Mouse (Mus musculus) limb, embryonic 13.5 days (tissue): ENCODE data around the gene 2010300C02Rik. TPM values are rescaled to one million over a fixed set of nuclear protein-coding genes. Genes with fewer than 3 reads are reported as not detected.
"Not testable (repeated sequence)": the region's sequence is repeated elsewhere in the genome, so short reads cannot be mapped to it uniquely, and the experiment has no call there.

Experiments used
- ATAC-seq: fragments of 200-750 bp; cut with Nextera tagmentation; 2 replicates; pipeline ENCODE4 v1.8.0; 2017; ENCODE audit warnings: low read depth, moderate number of reproducible peaks, moderate TSS enrichment; ENCODE audit not compliant: low FRiP score
- H3K27ac ChIP-seq: fragments of 300-500 bp; sonication (generic); 2 replicates; pipeline ENCODE4 v1.5.1; 2015; ENCODE audit warnings: inconsistent platforms, mild to moderate bottlenecking, moderate library complexity
- H3K27me3 ChIP-seq: fragments of 300-500 bp; sonication (generic); 2 replicates; pipeline ENCODE4 v1.6.1; 2015; ENCODE audit warnings: mild to moderate bottlenecking, inconsistent platforms
- H3K36me3 ChIP-seq: fragments of 300-500 bp; sonication (generic); 2 replicates; pipeline ENCODE4 v1.6.1; 2015; ENCODE audit warnings: inconsistent platforms, mild to moderate bottlenecking, moderate library complexity
- H3K4me1 ChIP-seq: fragments of 300-500 bp; sonication (generic); 2 replicates; pipeline ENCODE4 v1.6.1; 2015; ENCODE audit warnings: inconsistent platforms
- H3K4me2 ChIP-seq: fragments of 300-500 bp; sonication (generic); replicated peaks from 2 replicates; pipeline ENCODE4 v1.6.1; 2015; ENCODE audit warnings: inconsistent platforms, mild to moderate bottlenecking, moderate library complexity
- H3K4me3 ChIP-seq: fragments of 300-500 bp; sonication (generic); 2 replicates; pipeline ENCODE4 v1.5.1; 2015; ENCODE audit warnings: moderate library complexity, mild to moderate bottlenecking, inconsistent platforms
- H3K9ac ChIP-seq: fragments of 300-500 bp; sonication (generic); 2 replicates; pipeline ENCODE4 v1.6.1; 2015; ENCODE audit warnings: mild to moderate bottlenecking, inconsistent platforms
- H3K9me3 ChIP-seq: fragments of 300-500 bp; sonication (generic); 2 replicates; pipeline ENCODE4 v1.6.1; 2016; ENCODE audit warnings: inconsistent platforms
- WGBS: fragments of 180-500 bp; shearing (Covaris S2); methylation state at CpG from one replicate; pipeline ENCODE4 v1.1.7; 2015; 5-methylcytosine and 5-hydroxymethylcytosine counted together
- polyA plus RNA-seq: library from polyadenylated mRNA; unstranded; fragments of >200 nt; fragmentation: Nextera tagmentation; extraction: Ambion mirVana; gene quantifications from 2 replicates; pipeline ENCODE4 v1.2.1, GENCODE M21; 2015

2010300C02Rik gene
- polyA plus RNA-seq, 1 experiment from 2014 or later, result 2.7 TPM

DNA sequence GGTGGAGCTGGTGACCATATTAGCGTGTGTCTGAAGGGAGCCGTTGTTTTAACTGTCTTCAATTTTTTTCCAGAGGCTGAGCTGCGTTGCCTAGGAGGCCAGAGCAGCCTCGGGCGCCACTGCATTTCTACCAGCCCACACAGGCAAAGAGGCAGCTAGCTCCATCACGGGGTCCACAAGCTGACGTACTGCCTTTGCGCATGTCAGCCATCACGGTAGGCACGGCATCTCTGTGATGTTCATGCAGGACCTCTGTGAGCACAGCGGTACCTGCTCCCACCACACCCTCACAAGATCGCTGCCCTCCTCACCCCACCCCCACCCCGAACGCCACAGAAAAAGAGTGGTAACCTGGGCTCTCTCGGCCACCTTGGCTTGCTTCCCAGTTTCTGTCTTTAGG, 105.8 kb downstream of the 2010300C02Rik start:
- no peak overlapping the region for H3K4me3 ChIP-seq
- H3K36me3 ChIP-seq, result no peaks in the 10 kb centered on the region
- no peaks in the 10 kb centered on the region for H3K9me3 ChIP-seq
- 72% methylated on average over 15 of the region's 15 CpGs for WGBS
- H3K27ac ChIP-seq, result no peak overlapping the region
- H3K4me1 ChIP-seq, result peaks cover 60% of the 10 kb centered on the region
- H3K27me3 ChIP-seq, result no peaks in the 10 kb centered on the region
- ATAC-seq, result no peak
- no peak overlapping the region for H3K4me2 ChIP-seq
- H3K9ac ChIP-seq, result no peak overlapping the region

- no peaks in the 10 kb centered on the region for H3K36me3 ChIP-seq
- no peak overlapping the region for H3K9ac ChIP-seq
- no peaks in the 10 kb centered on the region for H3K27me3 ChIP-seq
- H3K27ac ChIP-seq, result no peak overlapping the region
- H3K4me2 ChIP-seq, result no peak overlapping the region
- H3K4me1 ChIP-seq, result peaks cover 49% of the 10 kb centered on the region
- H3K4me3 ChIP-seq, result no peak overlapping the region
- ATAC-seq, result no peak; the same call in 1 of the 2 replicates
- H3K9me3 ChIP-seq, result no peaks in the 10 kb centered on the region
- WGBS, result 50% methylated on average over 6 of the region's 6 CpGs
Observed at GRCm38 (mm10) chr1:37611032-37611431, 108.9 kb downstream of the 2010300C02Rik start.

GRCm38 (mm10) chr1:37610242-37610641, 109.6 kb downstream of the 2010300C02Rik start:
- no peak overlapping the region for H3K9ac ChIP-seq
- H3K27me3 ChIP-seq, result no peaks in the 10 kb centered on the region
- WGBS, result 71% methylated on average over 4 of the region's 4 CpGs
- no peak overlapping the region; the same call in 1 of the 2 replicates for H3K27ac ChIP-seq
- no peaks in the 10 kb centered on the region for H3K9me3 ChIP-seq
- no peak overlapping the region for H3K4me3 ChIP-seq
- no peak overlapping the region for H3K4me2 ChIP-seq
- H3K36me3 ChIP-seq, result no peaks in the 10 kb centered on the region
- no peak for ATAC-seq
- H3K4me1 ChIP-seq, result peaks cover 41% of the 10 kb centered on the region

GRCm38 (mm10) chr1:37605694-37606093, 114.2 kb downstream of the 2010300C02Rik start:
- H3K36me3 ChIP-seq, ATAC-seq: not testable (repeated sequence)
- 86% methylated on average over 4 of the region's 5 CpGs for WGBS

DNA sequence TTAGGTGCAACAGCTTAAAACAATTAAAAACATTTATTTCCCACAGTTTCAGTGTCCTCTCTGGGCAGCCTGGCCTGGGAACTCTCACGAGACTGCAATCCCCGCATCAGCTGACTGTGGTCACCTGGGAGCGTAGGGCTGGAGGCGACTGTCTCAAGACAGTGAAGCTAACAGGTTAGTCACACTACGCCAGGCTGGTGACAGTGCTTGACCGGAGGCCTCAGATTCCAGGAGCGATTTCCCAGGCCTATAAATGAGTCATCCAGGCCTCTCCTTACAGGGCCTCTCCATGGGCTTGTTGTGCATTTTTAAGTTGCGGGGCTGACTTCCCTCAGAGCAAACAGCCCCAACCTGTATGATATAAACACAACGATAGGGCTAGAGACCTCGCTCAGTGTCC, 116.7 kb downstream of the 2010300C02Rik start:
- WGBS, result 85% methylated on average over 10 of the region's 10 CpGs
- H3K9ac ChIP-seq, result no peak overlapping the region
- H3K9me3 ChIP-seq, result no peaks in the 10 kb centered on the region
- H3K4me3 ChIP-seq, result no peak overlapping the region
- no peaks in the 10 kb centered on the region for H3K36me3 ChIP-seq
- H3K4me1 ChIP-seq, result peaks cover 3% of the 10 kb centered on the region; the same call in 1 of the 2 replicates
- ATAC-seq, result no peak
- no peak overlapping the region for H3K4me2 ChIP-seq
- no peaks in the 10 kb centered on the region for H3K27me3 ChIP-seq
- H3K27ac ChIP-seq, result no peak overlapping the region

More at GRCm38 (mm10) chr1:37605694-37606093, 114.2 kb downstream of the 2010300C02Rik start:
- not testable (repeated sequence) for H3K9me3 ChIP-seq, H3K27ac ChIP-seq, H3K4me1 ChIP-seq, H3K27me3 ChIP-seq, H3K4me3 ChIP-seq, H3K4me2 ChIP-seq, H3K9ac ChIP-seq

DNA sequence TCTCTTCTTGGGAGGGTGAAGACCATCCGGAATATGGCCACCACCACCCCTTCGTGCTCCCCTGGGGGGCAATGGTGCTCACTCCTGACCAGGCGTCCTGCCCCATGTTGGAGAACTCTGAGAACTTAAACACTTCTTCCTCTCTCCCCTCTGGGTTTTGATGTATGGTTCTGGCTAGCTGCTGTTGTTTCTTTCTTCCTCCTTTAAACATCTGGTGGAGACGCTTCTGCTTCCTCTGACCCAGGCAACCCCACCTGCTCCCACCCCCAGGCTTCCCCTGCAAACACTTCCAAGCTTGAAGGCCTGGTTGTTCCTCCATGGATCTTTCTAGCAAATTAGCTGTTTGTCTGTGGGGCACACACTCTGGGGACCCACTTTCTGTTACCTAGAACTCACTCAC, 117.6 kb downstream of the 2010300C02Rik start:
- no peak for ATAC-seq
- H3K9ac ChIP-seq, result no peak overlapping the region
- no peaks in the 10 kb centered on the region for H3K36me3 ChIP-seq
- H3K27me3 ChIP-seq, result no peaks in the 10 kb centered on the region
- WGBS, result 93% methylated on average over 4 of the region's 4 CpGs
- no peak overlapping the region for H3K4me2 ChIP-seq
- H3K9me3 ChIP-seq, result no peaks in the 10 kb centered on the region
- H3K4me3 ChIP-seq, result no peak overlapping the region
- no peak overlapping the region for H3K27ac ChIP-seq
- H3K4me1 ChIP-seq, result peaks cover 3% of the 10 kb centered on the region; the same call in 1 of the 2 replicates

DNA sequence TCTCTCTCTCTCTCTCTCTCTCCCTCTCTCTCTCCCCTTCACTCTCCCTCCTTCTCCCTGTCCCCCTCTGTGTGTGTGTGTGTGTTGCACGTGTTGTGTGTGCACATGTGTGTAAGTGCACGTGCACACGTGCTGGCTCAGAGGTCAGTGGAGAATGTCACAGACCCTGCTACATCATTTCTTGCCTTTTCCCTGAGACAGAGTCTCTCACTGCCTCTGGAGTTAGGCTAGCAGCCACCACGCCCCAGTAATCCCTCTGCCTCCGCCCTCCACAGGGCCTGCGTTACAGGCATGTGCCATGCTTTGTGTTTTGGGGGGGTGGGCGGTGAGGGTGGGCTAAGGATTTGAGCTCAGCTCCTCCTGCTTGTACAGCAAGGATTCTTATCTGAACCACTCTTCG, 118.4 kb downstream of the 2010300C02Rik start:
- Histone ChIP-seq H3K9ac (no peak overlapping the region), H3K9me3 (no peaks in the 10 kb centered on the region)
- no peak for ATAC-seq

GRCm38 (mm10) chr1:37600640-37601175, 119.2 kb downstream of the 2010300C02Rik start:
- Histone ChIP-seq H3K36me3 (no peaks in the 10 kb centered on the region), H3K9ac (no peak overlapping the region), H3K27me3 (no peaks in the 10 kb centered on the region), H3K27ac (no peak overlapping the region), H3K4me3 (no peak overlapping the region), H3K9me3 (no peaks in the 10 kb centered on the region), H3K4me1 (peaks cover 3% of the 10 kb centered on the region; the same call in 1 of the 2 replicates), H3K4me2 (no peak overlapping the region)
- ATAC-seq, result no peak
- 81% methylated on average over 9 of the region's 9 CpGs for WGBS

More for the DNA sequence above, 118.4 kb downstream of the 2010300C02Rik start:
- Histone ChIP-seq H3K4me1 (peaks cover 3% of the 10 kb centered on the region; the same call in 1 of the 2 replicates), H3K36me3 (no peaks in the 10 kb centered on the region), H3K4me2 (no peak overlapping the region), H3K27me3 (no peaks in the 10 kb centered on the region), H3K27ac (no peak overlapping the region), H3K4me3 (no peak overlapping the region)
- WGBS, result 84% methylated on average over 8 of the region's 8 CpGs

DNA sequence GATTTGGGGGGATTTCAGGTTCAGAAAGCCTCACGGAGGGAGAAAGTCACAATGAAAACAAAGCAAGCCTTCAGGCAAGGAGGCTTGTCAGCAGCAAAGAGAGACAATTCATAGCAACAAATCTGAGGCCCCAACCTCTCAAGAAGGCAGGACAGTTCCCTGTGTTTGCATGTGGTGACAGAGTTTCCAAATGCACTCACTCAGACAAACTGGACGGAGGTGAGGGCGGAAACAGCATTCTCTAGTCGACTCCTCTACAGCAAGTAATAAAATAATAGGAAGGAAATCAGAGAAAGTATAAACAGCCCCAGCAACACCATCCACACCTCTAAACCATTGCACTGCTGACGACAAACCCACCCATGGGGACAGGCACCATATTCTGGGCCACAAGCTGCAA, 120.9 kb downstream of the 2010300C02Rik start:
- H3K27ac ChIP-seq, result no peak overlapping the region
- H3K4me3 ChIP-seq, result no peak overlapping the region
- WGBS, result 65% methylated on average over 5 of the region's 5 CpGs
- H3K27me3 ChIP-seq, result no peaks in the 10 kb centered on the region
- H3K36me3 ChIP-seq, result no peaks in the 10 kb centered on the region
- H3K9me3 ChIP-seq, result no peaks in the 10 kb centered on the region
- H3K4me2 ChIP-seq, result no peak overlapping the region
- ATAC-seq, result no peak
- peaks cover 3% of the 10 kb centered on the region; the same call in 1 of the 2 replicates for H3K4me1 ChIP-seq
- H3K9ac ChIP-seq, result no peak overlapping the region

DNA sequence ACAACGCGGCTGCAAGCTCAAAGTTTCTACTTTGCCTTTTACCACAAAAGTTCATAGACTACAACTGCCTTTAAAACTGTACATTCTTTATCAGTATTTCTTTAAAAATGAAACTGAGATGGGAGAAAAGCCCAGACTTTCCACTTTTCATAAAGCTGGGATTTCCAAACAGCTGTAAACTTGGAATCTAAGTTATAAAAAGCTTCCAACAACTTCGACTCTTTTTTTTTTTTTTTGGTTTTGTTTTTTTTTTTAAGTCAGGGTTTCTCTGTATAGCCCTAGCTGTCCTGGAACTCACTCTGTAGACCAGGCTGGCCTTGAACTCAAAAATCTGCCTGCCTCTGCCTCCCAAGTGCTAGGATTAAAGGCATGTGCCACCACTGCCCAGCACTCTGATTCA, 125.1 kb downstream of the 2010300C02Rik start:
- not testable (repeated sequence) for H3K36me3 ChIP-seq, H3K4me3 ChIP-seq, H3K27me3 ChIP-seq, H3K9ac ChIP-seq, ATAC-seq, H3K4me1 ChIP-seq, H3K9me3 ChIP-seq, H3K4me2 ChIP-seq, H3K27ac ChIP-seq
- 79% methylated on average over 3 of the region's 3 CpGs for WGBS

DNA sequence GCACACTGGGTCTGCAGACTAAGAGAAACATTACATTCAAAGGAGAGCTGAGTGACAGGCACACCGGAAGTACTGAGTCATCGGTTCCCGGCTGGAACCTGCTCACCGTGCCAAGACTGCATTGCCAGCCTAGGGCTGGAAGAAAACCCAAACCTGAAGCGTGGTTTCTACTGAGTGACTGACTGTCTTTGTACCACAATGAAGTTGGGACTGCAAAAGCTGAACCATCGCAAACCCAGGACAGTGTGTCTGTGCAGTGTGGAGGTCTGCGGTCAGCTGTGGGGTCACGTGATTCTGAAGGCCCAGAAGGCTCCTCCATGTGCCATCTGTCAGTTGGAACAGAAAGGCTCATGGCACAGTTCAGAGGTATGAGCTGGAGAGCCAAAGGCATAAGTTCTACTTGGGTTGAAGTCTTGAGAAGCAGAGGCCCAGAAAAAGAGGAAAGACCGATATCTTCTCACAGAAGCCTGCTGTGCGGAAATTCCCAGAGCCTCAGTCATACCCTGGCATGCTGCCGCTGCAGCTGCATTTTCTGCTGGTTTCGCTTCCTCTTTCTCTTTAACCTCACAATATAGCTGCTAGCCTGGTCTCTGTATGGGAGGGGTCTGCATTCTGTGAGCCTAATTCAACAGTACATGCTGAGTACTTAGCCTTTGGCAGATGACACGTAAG, 133.9 kb downstream of the 2010300C02Rik start:
- peaks cover 11% of the 10 kb centered on the region; the same call in 1 of the 2 replicates for H3K4me1 ChIP-seq
- no peaks in the 10 kb centered on the region for H3K27me3 ChIP-seq
- H3K9me3 ChIP-seq, result no peaks in the 10 kb centered on the region
- no peak overlapping the region for H3K27ac ChIP-seq
- H3K4me3 ChIP-seq, result no peak overlapping the region
- no peaks in the 10 kb centered on the region for H3K36me3 ChIP-seq
- H3K9ac ChIP-seq, result no peak overlapping the region
- 86% methylated on average over 13 of the region's 13 CpGs for WGBS
- ATAC-seq, result no peak
- no peak overlapping the region for H3K4me2 ChIP-seq

- Histone ChIP-seq H3K9ac (no peak overlapping the region), H3K27me3 (no peaks in the 10 kb centered on the region), H3K9me3 (no peaks in the 10 kb centered on the region), H3K4me2 (no peak overlapping the region), H3K27ac (no peak overlapping the region), H3K36me3 (no peaks in the 10 kb centered on the region), H3K4me3 (no peak overlapping the region), H3K4me1 (peaks cover 11% of the 10 kb centered on the region; the same call in 1 of the 2 replicates)
- WGBS, result 47% methylated on average over 9 of the region's 9 CpGs
- ATAC-seq, result no peak
Observed at GRCm38 (mm10) chr1:37583795-37584464, 136.0 kb downstream of the 2010300C02Rik start.
